Mouse (Mus musculus): ENCODE data around the gene Ptprg. TPM values are rescaled to one million over a fixed set of nuclear protein-coding genes. Genes with fewer than 3 reads are reported as not detected.

The Ptprg gene
- polyA plus RNA-seq, 1 experiment = 57.2 TPM

- DNase-seq (ENCODE audit: low read depth) = no peak
Measured at GRCm38 (mm10) chr14:12151927-12152326, 598.6 kb downstream of the Ptprg start.

- DNase-seq (ENCODE audit: low read depth) = no peak
Measured at GRCm38 (mm10) chr14:12152748-12153147, 599.4 kb downstream of the Ptprg start.

DNA sequence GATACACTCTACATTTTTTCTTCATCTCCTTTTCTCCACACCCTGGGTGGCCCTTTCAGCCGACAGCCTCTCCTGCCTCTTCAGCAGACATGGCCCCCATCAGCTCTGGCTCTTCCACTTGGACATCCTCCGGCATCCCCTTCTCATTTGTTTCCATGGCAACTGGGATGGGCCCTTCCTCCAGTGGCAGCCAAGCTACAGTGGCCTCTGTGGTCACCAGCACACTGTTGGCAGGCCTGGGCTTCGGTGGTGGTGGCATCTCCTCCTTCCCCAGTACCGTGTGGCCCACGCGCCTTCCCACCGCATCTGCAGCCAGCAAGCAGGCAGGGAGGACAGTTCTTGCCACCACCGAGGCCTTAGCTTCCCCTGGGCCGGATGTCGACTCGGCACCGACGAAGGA, 600.3 kb downstream of the Ptprg start:
- no peak for DNase-seq (ENCODE audit: low read depth)

- no peak for DNase-seq (ENCODE audit: low read depth)
Measured at GRCm38 (mm10) chr14:12161738-12162310, 608.5 kb downstream of the Ptprg start.

GRCm38 (mm10) chr14:12162331-12162854, 609.1 kb downstream of the Ptprg start:
- DNase-seq (ENCODE audit: low read depth) = no peak

DNA sequence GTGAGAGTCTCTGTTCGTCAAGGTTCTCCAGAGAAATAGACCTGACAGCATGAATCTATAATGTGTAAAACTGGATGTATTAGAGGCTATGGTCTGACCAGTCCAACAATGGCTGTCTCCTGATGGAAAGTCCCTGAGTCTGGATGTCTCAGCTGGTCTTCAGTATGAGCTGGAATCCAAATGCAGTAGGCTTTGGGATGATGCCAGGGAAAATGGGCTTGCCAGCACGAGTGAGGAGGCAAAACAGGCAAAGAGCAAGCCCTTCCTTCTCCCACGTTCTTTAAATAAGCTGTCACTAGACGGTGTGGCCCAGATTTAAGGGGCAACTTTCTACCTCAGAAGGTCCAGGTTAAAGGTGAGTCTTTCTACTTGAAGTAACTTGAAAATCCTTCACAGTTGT, 609.9 kb downstream of the Ptprg start:
- no peak for DNase-seq (ENCODE audit: low read depth)

- DNase-seq (ENCODE audit: low read depth) = no peak
Measured at GRCm38 (mm10) chr14:12167215-12167614, 613.9 kb downstream of the Ptprg start.

- DNase-seq (ENCODE audit: low read depth) = no peak
Measured at GRCm38 (mm10) chr14:12167651-12168050, 614.3 kb downstream of the Ptprg start.

- no peak for DNase-seq (ENCODE audit: low read depth)
Measured at GRCm38 (mm10) chr14:12177436-12177835, 624.1 kb downstream of the Ptprg start.

DNA sequence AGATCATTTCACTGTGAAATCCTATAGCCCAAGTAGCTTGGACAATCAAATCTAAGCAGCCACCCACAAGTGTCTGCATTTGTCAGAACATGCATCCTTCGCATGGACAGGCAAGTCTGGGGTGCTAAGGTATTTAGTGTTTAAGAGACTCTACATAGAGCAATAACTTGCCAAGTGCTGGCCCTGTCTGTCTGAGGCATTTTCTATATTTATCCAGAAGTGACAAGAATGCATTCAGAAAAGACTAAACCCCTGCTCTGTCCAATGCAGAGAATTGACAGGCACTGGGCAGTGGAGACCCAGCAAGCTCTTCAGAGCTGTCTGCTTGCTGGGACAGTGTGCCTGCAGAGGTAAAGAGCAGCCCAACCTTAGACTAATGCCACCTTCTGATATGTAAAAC, 625.3 kb downstream of the Ptprg start:
- no peak for DNase-seq (ENCODE audit: low read depth)

DNA sequence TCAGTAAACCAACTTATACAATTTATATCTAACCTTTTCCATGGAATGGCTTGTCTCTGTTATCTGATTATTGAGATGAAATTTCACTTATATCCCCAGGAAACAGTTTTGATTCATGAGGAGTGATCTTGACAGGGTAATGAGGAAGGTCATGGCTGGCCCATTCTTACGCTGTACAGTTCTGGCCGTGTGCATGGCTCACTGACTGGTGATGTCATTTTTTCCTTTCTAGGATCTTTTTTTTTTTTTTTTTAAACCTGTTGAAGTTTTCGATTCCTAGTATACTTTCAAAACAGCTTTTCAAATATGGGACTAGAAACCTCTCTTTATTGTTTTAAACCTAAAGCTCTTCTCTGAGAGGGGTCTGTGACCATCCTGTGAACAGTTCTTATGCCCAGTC, 626.8 kb downstream of the Ptprg start:
- no peak for DNase-seq (ENCODE audit: low read depth)

DNA sequence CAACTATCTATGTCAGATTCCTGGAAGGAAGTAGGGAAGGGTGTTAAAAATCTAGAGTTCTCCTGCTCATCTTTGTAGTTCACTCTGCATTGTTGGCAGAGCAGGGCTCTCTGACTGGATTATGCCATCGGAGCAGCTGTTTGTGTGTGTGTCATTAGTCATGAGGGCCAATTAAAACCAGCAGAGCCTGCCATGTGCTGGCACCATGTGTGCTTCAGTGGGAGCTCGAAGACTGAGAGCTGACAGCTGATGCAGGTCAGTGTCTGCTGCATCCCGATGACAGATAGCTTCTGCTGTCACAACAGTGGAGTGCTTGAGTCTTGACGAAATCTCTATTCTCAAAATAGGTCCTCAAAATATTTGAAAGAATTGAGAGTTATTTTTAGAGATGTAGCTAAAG, 631.7 kb downstream of the Ptprg start:
- DNase-seq (ENCODE audit: low read depth) = no peak

GRCm38 (mm10) chr14:12188352-12188751, 635.0 kb downstream of the Ptprg start:
- no peak for DNase-seq (ENCODE audit: low read depth)

GRCm38 (mm10) chr14:12189266-12189665, 635.9 kb downstream of the Ptprg start:
- no peak for DNase-seq (ENCODE audit: low read depth)

- DNase-seq (ENCODE audit: low read depth) = no peak
Measured at GRCm38 (mm10) chr14:12189717-12190600, 636.6 kb downstream of the Ptprg start.

- no peak for DNase-seq (ENCODE audit: low read depth)
Measured at GRCm38 (mm10) chr14:12191076-12191475, 637.7 kb downstream of the Ptprg start.

DNA sequence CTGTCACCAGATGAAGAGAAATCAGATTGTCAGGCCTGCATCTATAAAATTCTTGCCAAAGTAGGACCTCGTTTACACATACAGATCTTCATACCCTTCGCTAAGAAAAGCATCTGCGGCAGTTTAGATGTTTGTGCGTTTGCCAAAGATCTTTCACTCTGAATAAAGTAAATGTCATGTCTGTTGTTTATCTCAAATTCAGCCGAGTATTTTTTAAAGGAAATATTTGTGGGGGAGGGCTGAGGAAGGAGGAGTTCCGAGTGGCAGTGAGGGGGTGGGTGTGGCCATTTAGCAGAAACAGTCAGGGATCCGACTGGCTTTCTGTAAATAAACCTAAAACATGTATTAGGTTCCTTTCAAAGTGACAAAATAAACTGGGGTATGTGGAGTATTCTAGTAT, 645.4 kb downstream of the Ptprg start:
- DNase-seq (ENCODE audit: low read depth) = no peak

DNA sequence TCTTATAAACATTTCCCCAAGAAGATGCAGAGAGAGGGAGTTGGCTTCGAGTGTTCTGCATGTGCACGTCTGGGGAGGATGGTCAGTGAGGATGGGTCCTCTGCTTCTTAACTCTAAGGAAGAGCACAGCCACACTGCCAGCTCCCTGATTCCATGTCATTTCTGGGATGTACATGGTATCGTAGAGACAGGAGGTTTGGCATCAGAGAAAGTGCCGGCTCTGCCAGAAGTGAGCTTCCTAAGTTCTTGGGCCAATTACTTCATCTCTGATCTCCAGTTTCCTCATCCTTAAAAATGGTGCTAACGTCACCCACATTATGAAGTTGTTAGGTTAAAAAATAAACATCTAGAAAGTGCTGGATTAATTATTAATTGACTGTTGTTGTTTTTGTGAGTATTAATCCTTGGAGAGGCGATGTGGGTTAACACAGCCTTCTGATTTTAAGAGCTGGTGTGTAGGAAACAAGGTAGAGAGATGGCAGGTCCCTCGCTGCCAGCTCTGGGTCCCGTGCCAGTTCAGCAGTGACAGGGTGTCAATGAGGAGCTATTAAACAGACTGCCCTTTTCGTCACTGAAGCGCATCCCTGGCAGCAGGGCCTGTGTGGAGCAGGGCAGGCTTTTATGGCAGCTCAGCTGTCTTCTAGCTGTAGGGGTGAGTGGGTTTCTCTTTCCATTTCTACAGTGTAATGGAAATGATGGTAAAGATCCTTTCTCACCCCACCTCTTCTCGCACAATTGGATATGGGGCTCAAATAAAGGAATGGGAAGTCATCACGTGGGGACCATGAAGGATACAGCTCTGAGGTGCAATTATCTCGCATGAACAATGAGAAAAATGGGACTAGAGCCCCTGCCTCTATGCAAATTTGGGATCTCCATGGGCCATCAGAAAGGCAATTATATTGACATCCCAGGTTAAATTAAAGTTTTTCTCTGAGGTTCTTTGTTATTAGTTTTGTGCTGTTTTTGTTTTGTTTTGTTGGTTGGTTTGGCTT, 646.9 kb downstream of the Ptprg start:
- no peak for DNase-seq (ENCODE audit: low read depth)

DNA sequence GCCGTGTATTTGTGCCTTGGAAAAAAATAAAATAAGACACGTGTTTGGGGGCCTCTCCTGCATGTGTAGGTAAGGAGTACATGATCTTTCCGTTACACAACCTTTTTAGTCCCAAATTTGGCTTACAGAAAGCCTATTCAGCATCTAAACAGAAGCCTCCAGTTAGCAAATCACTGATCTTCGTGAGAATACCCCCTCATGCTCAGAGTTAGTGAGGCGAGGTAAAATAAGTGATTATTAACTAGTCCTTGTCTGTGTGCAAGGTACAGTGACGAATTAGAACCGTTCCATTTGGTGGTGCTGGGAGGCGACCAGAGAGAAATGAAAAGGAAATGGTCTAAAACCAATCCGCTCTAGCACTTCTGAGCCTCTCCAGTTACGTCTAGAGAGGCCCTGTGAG, 648.9 kb downstream of the Ptprg start:
- no peak for DNase-seq (ENCODE audit: low read depth)

GRCm38 (mm10) chr14:12203081-12203480, 649.7 kb downstream of the Ptprg start:
- no peak for DNase-seq (ENCODE audit: low read depth)

DNA sequence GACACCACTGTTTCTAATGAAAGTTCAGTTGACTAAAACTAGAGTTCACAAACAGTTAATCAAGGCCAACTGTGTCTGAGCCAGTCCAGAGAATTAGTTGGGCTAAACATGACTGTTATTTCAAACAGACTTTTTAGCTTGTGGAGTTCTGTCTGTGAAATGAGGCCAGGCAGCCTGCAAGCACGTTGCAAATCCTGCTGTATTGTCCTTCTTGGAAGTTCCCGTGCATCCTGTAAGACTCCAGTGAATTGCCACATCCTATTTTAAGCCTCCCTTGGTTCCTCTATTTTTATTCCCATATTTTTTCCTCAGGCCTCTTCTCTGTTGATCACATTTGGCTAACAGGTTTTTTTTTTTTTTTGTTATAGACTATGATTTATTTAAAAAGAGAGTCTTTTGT, 652.8 kb downstream of the Ptprg start:
- no peak for DNase-seq (ENCODE audit: low read depth)

DNA sequence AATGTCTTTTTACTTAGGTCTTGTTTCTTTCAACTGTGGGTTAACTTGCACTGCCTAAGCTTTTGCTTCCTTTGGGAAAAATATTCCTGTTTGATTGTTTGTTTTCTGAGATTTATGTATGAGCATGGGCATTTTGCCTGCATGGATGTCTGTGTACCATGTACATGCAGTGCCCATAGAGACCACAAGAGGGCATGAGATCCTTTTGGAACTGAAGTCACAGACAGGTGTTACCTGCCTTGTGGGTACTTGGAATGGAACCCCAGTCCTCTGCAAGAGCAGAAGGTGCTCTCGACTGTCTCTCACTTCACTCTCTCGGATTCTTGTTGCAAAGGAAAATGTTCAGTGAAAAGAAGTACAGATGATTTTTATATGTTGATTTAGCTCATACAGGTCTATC, 655.2 kb downstream of the Ptprg start:
- DNase-seq (ENCODE audit: low read depth) = no peak

Data from gonadal fat pad, adult 2 months (tissue).